Mouse (Mus musculus) MEL (cell line): Measurements from ENCODE around the gene Klhdc2. TPM values are rescaled to one million over a fixed set of nuclear protein-coding genes. Genes with fewer than 3 reads are reported as not detected.

ENCODE experiments used
- DNase-seq: peaks from one replicate; pipeline ENCODE4 v3.0.0; 2011; ENCODE audit warnings: low read depth, low spot score
- H3K27ac ChIP-seq: 2 replicates; pipeline ENCODE4 v1.5.1; 2012; ENCODE audit warnings: low read depth, mild to moderate bottlenecking, control low read depth, low read length, moderate library complexity; ENCODE audit not compliant: control insufficient read depth
- H3K27me3 ChIP-seq, 2 experiments: fragments of 150-350 bp in 1 of 2; sonication (generic) in 1 of 2; 2 replicates each; pipeline ENCODE4 v1.6.1; 2012; ENCODE audit warnings: low read length in 2 of 2, mild to moderate bottlenecking in 2 of 2, improper control_type of control experiment in 1 of 2, moderate library complexity in 1 of 2; ENCODE audit not compliant: insufficient read depth in 2 of 2, control insufficient read depth in 1 of 2
- H3K36me3 ChIP-seq, 2 experiments: 2 replicates each; pipeline ENCODE4 v1.6.1; 2012 to 2014; ENCODE audit warnings: low read length in 2 of 2, improper control_type of control experiment in 1 of 2, inconsistent platforms in 1 of 2, mild to moderate bottlenecking in 1 of 2; ENCODE audit not compliant: insufficient read depth in 2 of 2, control insufficient read depth in 1 of 2
- H3K4me1 ChIP-seq, 2 experiments: fragments of 150-350 bp in 1 of 2; sonication (generic) in 1 of 2; 2 replicates each; pipeline ENCODE4 v1.6.1; 2012; ENCODE audit warnings: low read length in 2 of 2, improper control_type of control experiment in 1 of 2, mild to moderate bottlenecking in 1 of 2; ENCODE audit not compliant: insufficient read depth in 2 of 2, control insufficient read depth in 1 of 2
- H3K4me3 ChIP-seq, 2 experiments: fragments of 150-350 bp in 1 of 2; sonication (generic) in 1 of 2; 2 replicates each; pipeline ENCODE4 v1.5.1; 2012; ENCODE audit warnings: low read depth in 2 of 2, low read length in 2 of 2, mild to moderate bottlenecking in 2 of 2, moderate library complexity in 2 of 2, control low read depth in 1 of 2, improper control_type of control experiment in 1 of 2; ENCODE audit not compliant: control insufficient read depth in 1 of 2, insufficient read depth in 1 of 2
- H3K79me2 ChIP-seq: 2 replicates; pipeline ENCODE4 v1.6.1; 2012; ENCODE audit warnings: mild to moderate bottlenecking, low read length, moderate library complexity; ENCODE audit not compliant: control insufficient read depth, poor library complexity, insufficient read depth
- H3K9ac ChIP-seq: 2 replicates; pipeline ENCODE4 v1.6.1; 2012; ENCODE audit warnings: low read depth, mild to moderate bottlenecking, control low read depth, low read length, moderate library complexity; ENCODE audit not compliant: control insufficient read depth, poor library complexity, severe bottlenecking
- H3K9me3 ChIP-seq: fragments of 150-350 bp; sonication (generic); replicated peaks from 2 replicates; pipeline ENCODE4 v1.6.1; 2012; ENCODE audit warnings: mild to moderate bottlenecking, low read length, improper control_type of control experiment, moderate library complexity; ENCODE audit not compliant: insufficient read depth
- BHLHE40 ChIP-seq: IDR thresholded peaks from 2 replicates; pipeline ENCODE4 v1.6.1; 2012; ENCODE audit warnings: low read depth, mild to moderate bottlenecking, inconsistent platforms, low read length, improper control_type of control experiment, borderline replicate concordance
- CHD1 ChIP-seq: IDR thresholded peaks from 2 replicates; pipeline ENCODE4 v1.6.1; 2012; ENCODE audit warnings: low read depth, mild to moderate bottlenecking, inconsistent platforms, low read length, improper control_type of control experiment
- GATA1 ChIP-seq: IDR thresholded peaks from 2 replicates; pipeline ENCODE4 v1.6.1; 2011; ENCODE audit warnings: low read depth, low read length, improper control_type of control experiment
- KAT2A ChIP-seq: conservative IDR thresholded peaks from 2 replicates; pipeline ENCODE4 v1.6.1; 2012; ENCODE audit warnings: low read depth, low read length, improper control_type of control experiment, inconsistent platforms
- MEF2A ChIP-seq: IDR thresholded peaks from 2 replicates; pipeline ENCODE4 v1.6.1; 2014; ENCODE audit warnings: low read depth, mild to moderate bottlenecking, inconsistent platforms, low read length, improper control_type of control experiment; ENCODE audit not compliant: poor library complexity, insufficient replicate concordance, severe bottlenecking; ENCODE audit errors: extremely low read depth
- RCOR1 ChIP-seq: IDR thresholded peaks from 2 replicates; pipeline ENCODE4 v1.6.1; 2012; ENCODE audit warnings: low read depth, mild to moderate bottlenecking, inconsistent platforms, low read length, improper control_type of control experiment
- USF2 ChIP-seq, 2 experiments: IDR thresholded peaks; 2 replicates each; pipeline ENCODE4 v1.6.1; 2011 to 2012; ENCODE audit warnings: improper control_type of control experiment in 2 of 2, low read length in 2 of 2, borderline replicate concordance in 1 of 2, inconsistent platforms in 1 of 2, low read depth in 1 of 2, mild to moderate bottlenecking in 1 of 2; ENCODE audit not compliant: insufficient read depth in 1 of 2
- ZKSCAN1 ChIP-seq: IDR thresholded peaks from 2 replicates; pipeline ENCODE4 v1.6.1; 2012; ENCODE audit warnings: low read depth, mild to moderate bottlenecking, inconsistent platforms, low read length, improper control_type of control experiment, moderate library complexity
- ZNF384 ChIP-seq: IDR thresholded peaks from 2 replicates; pipeline ENCODE4 v1.6.1; 2012; ENCODE audit warnings: low read depth, mild to moderate bottlenecking, inconsistent platforms, low read length, improper control_type of control experiment
- polyA plus RNA-seq, 2 experiments: library from polyadenylated mRNA; stranded (reverse) in 1 of 2; unstranded in 1 of 2; fragments of >175 nt in 1 of 2; fragments of >200 nt in 1 of 2; gene quantifications; 2 replicates each; pipeline versions ENCODE4 v1.2.1 to v1.2.4; 2012; ENCODE audit warnings: low replicate concordance in 2 of 2, low read depth in 1 of 2; ENCODE audit not compliant: insufficient read length in 2 of 2, insufficient read depth in 1 of 2, missing spikeins in 1 of 2
- total RNA-seq: library from RNA; depleted of rRNA; stranded (reverse); fragments of 300-350 nt; gene quantifications from 2 replicates; pipeline ENCODE4 v1.2.3, GENCODE M21; 2012

Klhdc2 gene
- total and polyA plus RNA-seq, 3 experiments = 48.5 to 154 (median 51.7) TPM

DNA sequence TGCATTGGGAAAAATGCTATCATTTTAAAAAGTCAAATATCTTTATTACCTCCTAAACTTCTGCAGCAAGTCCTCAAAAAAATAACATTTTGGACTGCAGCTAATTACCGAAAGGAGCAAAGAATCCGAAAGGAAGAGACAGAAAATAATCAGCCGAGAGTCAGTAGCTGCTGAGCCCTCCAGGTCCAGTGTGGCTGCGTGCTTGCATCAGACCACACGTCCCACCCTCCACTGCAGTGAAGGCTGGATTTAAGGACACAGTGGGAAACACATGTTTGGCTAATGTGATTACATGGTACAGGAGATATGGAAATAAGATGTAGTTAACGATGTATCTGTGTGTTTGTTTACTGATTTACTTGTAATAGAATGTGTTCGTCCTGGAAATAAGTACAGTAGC, 13.3 kb upstream of the Klhdc2 start (continued):
- TF ChIP-seq MEF2A (no peak), KAT2A (no peak)

GRCm38 (mm10) chr12:69287535-69287934, 8.9 kb upstream of the Klhdc2 start:
- H3K79me2 ChIP-seq = no peaks in the 10 kb centered on the region
- H3K9ac ChIP-seq = no peak overlapping the region
- H3K36me3 ChIP-seq = peaks cover 0 to 2% of the 10 kb centered on the region in 2 experiments; a peak in 1 of 4 replicates
- no peak overlapping the region for H3K4me3 ChIP-seq
- no peaks in the 10 kb centered on the region; a peak in 1 of 4 replicates for H3K27me3 ChIP-seq
- H3K4me1 ChIP-seq = peaks cover 2% of the 10 kb centered on the region in 2 experiments; a peak in 1 of 4 replicates
- H3K27ac ChIP-seq = no peak overlapping the region
- H3K9me3 ChIP-seq = no peaks in the 10 kb centered on the region
- no peak for TF ChIP-seq CHD1
- no peak for TF ChIP-seq USF2 (IDR thresholded peaks at IDR 0.05; ENCODE audit: borderline replicate concordance in 1 of 2, insufficient read depth in 1 of 2, low read depth in 1 of 2, low read length in 2 of 2)
- no peak for DNase-seq

GRCm38 (mm10) chr12:69288699-69289098, 7.8 kb upstream of the Klhdc2 start:
- Histone ChIP-seq H3K9ac (no peak overlapping the region), H3K36me3 (peaks cover 0 to 4% of the 10 kb centered on the region in 2 experiments; a peak in 1 of 4 replicates), H3K4me3 (no peak overlapping the region), H3K27me3 (no peaks in the 10 kb centered on the region), H3K79me2 (no peaks in the 10 kb centered on the region), H3K9me3 (no peaks in the 10 kb centered on the region), H3K27ac (no peak overlapping the region), H3K4me1 (peaks cover 2 to 6% of the 10 kb centered on the region in 2 experiments; a peak in 3 of 4 replicates)
- no peak for DNase-seq
- TF ChIP-seq BHLHE40 = no peak
- no peak for TF ChIP-seq ZKSCAN1
- no peak for TF ChIP-seq RCOR1
- no peak for TF ChIP-seq GATA1

GRCm38 (mm10) chr12:69292401-69292800, 4.1 kb upstream of the Klhdc2 start:
- Histone ChIP-seq H3K9me3 (no peaks in the 10 kb centered on the region), H3K27ac (no peak overlapping the region), H3K4me1 (peaks cover 6 to 20% of the 10 kb centered on the region in 2 experiments), H3K9ac (no peak overlapping the region), H3K4me3 (no peak overlapping the region), H3K79me2 (peaks cover 12% of the 10 kb centered on the region), H3K36me3 (peaks cover 0 to 13% of the 10 kb centered on the region in 2 experiments; a peak in 2 of 4 replicates), H3K27me3 (no peaks in the 10 kb centered on the region)
- DNase-seq = no peak
- TF ChIP-seq CHD1 (no peak), ZNF384 (no peak)
